Mouse (Mus musculus) thymus, postnatal 25 days (tissue): ENCODE measurements around the gene Ankef1.

Experiments used
- DNase-seq: peaks from one replicate; pipeline ENCODE4 v3.0.0; 2022

Gene Ankef1

DNA sequence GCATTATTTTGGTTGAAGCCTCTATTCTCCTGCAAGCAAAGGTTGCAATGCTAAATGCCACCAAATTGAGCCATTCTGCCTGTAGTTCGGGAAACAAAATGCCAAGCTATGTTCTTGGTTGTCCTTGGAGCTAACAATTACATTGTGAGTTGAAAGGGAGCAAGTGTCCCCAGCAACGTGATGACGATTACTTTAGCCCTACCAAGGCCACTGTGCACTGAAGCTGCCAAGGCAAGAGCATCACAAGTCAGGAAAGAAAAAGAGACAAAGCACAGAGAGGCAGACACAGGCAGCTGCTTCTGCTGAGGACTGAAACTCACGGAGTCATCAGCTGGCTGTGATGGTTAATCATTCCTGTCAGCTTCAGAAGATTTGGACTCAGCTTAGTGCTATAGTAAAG, 99.5 kb downstream of the Ankef1 start:
- no peak for DNase-seq
